Mouse (Mus musculus) cerebellum, adult 2 months (tissue): ENCODE results near the gene Melk.

Source experiments
- CTCF ChIP-seq: fragments of 200-500 bp; IDR thresholded peaks from 2 replicates; pipeline ENCODE4 v1.5.1; 2011; ENCODE audit warnings: low read depth, mild to moderate bottlenecking, control low read depth, low read length, moderate library complexity, borderline replicate concordance; ENCODE audit not compliant: insufficient read depth
- POLR2A ChIP-seq: fragments of 200-500 bp; IDR thresholded peaks from 2 replicates; pipeline ENCODE4 v1.6.1; 2011; ENCODE audit warnings: low read length, control low read depth, borderline replicate concordance; ENCODE audit not compliant: insufficient read depth

GRCm38 (mm10) chr4:44402607-44403006 lies 101.9 kb downstream of the Melk start:
- peak; percentile 57; the same call in 1 of the 2 replicates for TF ChIP-seq CTCF
- no peak for TF ChIP-seq POLR2A
